Comparison of ENCODE assay signal across 22 mouse cellular contexts in the genomic region with DNA sequence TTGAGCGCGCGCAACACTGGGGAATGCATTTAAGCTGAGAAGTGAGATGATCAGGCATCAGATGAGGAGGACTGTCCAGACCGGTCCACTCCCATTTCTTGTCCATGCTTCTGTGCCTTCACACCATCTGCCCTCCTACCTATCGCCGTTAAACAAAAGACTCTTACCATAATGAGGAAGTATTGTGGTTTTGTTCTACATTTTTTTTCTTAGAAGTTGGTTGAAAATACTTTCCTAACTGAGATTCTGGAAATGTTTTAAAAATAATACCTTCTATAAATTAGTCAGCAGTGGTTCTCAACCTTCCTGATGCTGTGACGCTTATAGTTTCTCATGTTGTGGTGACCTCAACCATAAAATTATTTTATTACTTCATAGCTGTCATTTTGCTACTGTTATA.
"Had no signal": no experiment of that assay in that cellular context is flagged by ENCODE, and none has a peak within 500 bp of the region (broad histone marks: within the 10 kb centered on the region; RNA-seq: fewer than 3 reads in every experiment).

No protein-coding gene starts in this region.

- H3K27me3 ChIP-seq: limb, embryonic 12.5 days; limb, embryonic 15.5 days; stomach, embryonic 15.5 days had no signal

- H3K4me2 ChIP-seq: limb, embryonic 12.5 days; limb, embryonic 15.5 days; liver, embryonic 11.5 days; lung, embryonic 14.5 days; midbrain, embryonic 11.5 days; stomach, embryonic 15.5 days had no signal

- H3K9me3 ChIP-seq: limb, embryonic 12.5 days; limb, embryonic 15.5 days; stomach, embryonic 15.5 days had no signal

- DNase-seq: kidney, adult 2 months; kidney, postnatal 25 days; layer of hippocampus, adult 9-11 months; layer of hippocampus, postnatal 36 days; left cerebral cortex, postnatal 4 days; liver, postnatal 0 days; lung, embryonic 14.5 days; lung, postnatal 36 days; midbrain, embryonic 14.5 days; right cerebral cortex, postnatal 14 days; right cerebral cortex, postnatal 4 days; thymus, postnatal 25 days had no signal

- ATAC-seq: liver, postnatal 0 days; lung, postnatal 0 days had no signal

- H3K4me1 ChIP-seq: limb, embryonic 12.5 days; limb, embryonic 15.5 days; stomach, embryonic 15.5 days had no signal

- H3K36me3 ChIP-seq: limb, embryonic 15.5 days; stomach, embryonic 15.5 days had no signal

- H3K4me3 ChIP-seq: layer of hippocampus, adult 2 months; left cerebral cortex, adult 2 months; limb, embryonic 12.5 days; limb, embryonic 15.5 days; stomach, embryonic 15.5 days had no signal

- H3K9ac ChIP-seq: limb, embryonic 12.5 days; limb, embryonic 15.5 days; liver, embryonic 14.5 days; liver, postnatal 0 days; lung, embryonic 14.5 days; stomach, embryonic 15.5 days had no signal

- H3K27ac ChIP-seq: kidney, postnatal 0 days; layer of hippocampus, adult 2 months; left cerebral cortex, adult 2 months; limb, embryonic 12.5 days; limb, embryonic 15.5 days; liver, embryonic 14.5 days; stomach, embryonic 15.5 days had no signal
